Mouse (Mus musculus): Measurements from ENCODE around the gene Zar1l.

- peak; percentile 65 for TF ChIP-seq CTCF (conservative IDR thresholded peaks at IDR 0.05; ENCODE audit: low read length)
- no peak for TF ChIP-seq POU5F1 (IDR thresholded peaks at IDR 0.05; ENCODE audit: borderline replicate concordance, low read length)
- no peak for TF ChIP-seq NANOG (IDR thresholded peaks at IDR 0.05; ENCODE audit: borderline replicate concordance, low read length)
These were observed 58.2 kb downstream of the Zar1l start for GRCm38 (mm10) chr5:150459801-150460200.

All from E14TG2a.4 (cell line).